Mouse (Mus musculus) CH12.LX (cell line): Measurements from ENCODE around the gene Plce1. TPM values are rescaled to one million over a fixed set of nuclear protein-coding genes. Genes with fewer than 3 reads are reported as not detected.

Experiments
- DNase-seq: peaks from one replicate; pipeline ENCODE4 v3.0.0-alpha.2; 2013; ENCODE audit errors: extremely low read depth
- H3K27ac ChIP-seq: 2 replicates; pipeline ENCODE4 v1.5.1; 2012; ENCODE audit warnings: low read depth, mild to moderate bottlenecking, control low read depth, moderate library complexity; ENCODE audit not compliant: insufficient read depth
- H3K27me3 ChIP-seq: replicated peaks from 2 replicates; pipeline ENCODE3; 2012; ENCODE audit warnings: inconsistent platforms
- H3K36me3 ChIP-seq, 2 experiments: replicated peaks in 1 of 2; 2 replicates each; pipeline versions ENCODE3 to v1.6.1; 2012; ENCODE audit warnings: inconsistent platforms in 1 of 2, low read length in 1 of 2, mild to moderate bottlenecking in 1 of 2, mixed read lengths in 1 of 2, moderate library complexity in 1 of 2; ENCODE audit not compliant: control insufficient read depth in 1 of 2, insufficient read depth in 1 of 2
- H3K4me1 ChIP-seq, 2 experiments: 2 replicates each; pipeline ENCODE4 v1.6.1; 2012; ENCODE audit warnings: inconsistent platforms in 1 of 2, moderate library complexity in 1 of 2; ENCODE audit not compliant: insufficient read depth in 2 of 2, control insufficient read depth in 1 of 2
- H3K4me2 ChIP-seq: 2 replicates; pipeline ENCODE4 v1.6.1; 2012; ENCODE audit warnings: low read depth, mild to moderate bottlenecking, control low read depth; ENCODE audit not compliant: poor library complexity, insufficient read depth, severe bottlenecking
- H3K4me3 ChIP-seq, 3 experiments: fragments of 150-350 bp in 1 of 3; sonication (generic) in 1 of 3; replicated peaks in 1 of 3; 2 replicates each; pipeline versions ENCODE3 to v1.5.1; 2011 to 2012; ENCODE audit warnings: low read depth in 2 of 3, low read length in 2 of 3, mild to moderate bottlenecking in 2 of 3, moderate library complexity in 2 of 3, control low read depth in 1 of 3, improper control_type of control experiment in 1 of 3, inconsistent platforms in 1 of 3, mixed read lengths in 1 of 3; ENCODE audit not compliant: poor library complexity in 1 of 3
- H3K79me2 ChIP-seq: replicated peaks from 2 replicates; pipeline ENCODE4 v1.6.1; 2012; ENCODE audit warnings: mild to moderate bottlenecking, moderate library complexity; ENCODE audit not compliant: control insufficient read depth, poor library complexity, insufficient read depth, severe bottlenecking; ENCODE audit errors: extremely low read depth
- H3K9ac ChIP-seq: 2 replicates; pipeline ENCODE4 v1.6.1; 2012; ENCODE audit warnings: low read depth, mild to moderate bottlenecking, control low read depth, moderate library complexity; ENCODE audit not compliant: insufficient read depth
- H3K9me3 ChIP-seq: replicated peaks from 2 replicates; pipeline ENCODE3; 2012; ENCODE audit warnings: low read length, inconsistent platforms, mixed read lengths
- ETS1 ChIP-seq: conservative IDR thresholded peaks from 2 replicates; pipeline ENCODE4 v1.6.1; 2012; ENCODE audit warnings: low read depth, mild to moderate bottlenecking, inconsistent platforms, low read length, improper control_type of control experiment, moderate library complexity
- IRF4 ChIP-seq: IDR thresholded peaks from 2 replicates; pipeline ENCODE4 v1.6.1; 2014; ENCODE audit warnings: low read depth, mild to moderate bottlenecking, inconsistent platforms, low read length, improper control_type of control experiment
- MAFK ChIP-seq: IDR thresholded peaks from 2 replicates; pipeline ENCODE4 v1.6.1; 2011; ENCODE audit warnings: low read length, improper control_type of control experiment; ENCODE audit not compliant: insufficient replicate concordance
- MAX ChIP-seq: IDR thresholded peaks from 2 replicates; pipeline ENCODE4 v1.6.1; 2011; ENCODE audit warnings: low read length, improper control_type of control experiment
- MAZ ChIP-seq: IDR thresholded peaks from 2 replicates; pipeline ENCODE4 v1.6.1; 2012; ENCODE audit warnings: low read depth, mild to moderate bottlenecking, inconsistent platforms, low read length, improper control_type of control experiment, moderate library complexity
- NELFE ChIP-seq: IDR thresholded peaks from 2 replicates; pipeline ENCODE4 v1.6.1; 2011; ENCODE audit warnings: low read depth, low read length, improper control_type of control experiment
- NRF1 ChIP-seq: IDR thresholded peaks from 2 replicates; pipeline ENCODE4 v1.6.1; 2014; ENCODE audit warnings: low read depth, mild to moderate bottlenecking, inconsistent platforms, low read length, improper control_type of control experiment, moderate library complexity
- RCOR1 ChIP-seq: conservative IDR thresholded peaks from 2 replicates; pipeline ENCODE4 v1.6.1; 2012; ENCODE audit warnings: low read depth, mild to moderate bottlenecking, inconsistent platforms, low read length, improper control_type of control experiment
- SMC3 ChIP-seq: IDR thresholded peaks from 2 replicates; pipeline ENCODE4 v1.6.1; 2011; ENCODE audit warnings: low read depth, low read length, improper control_type of control experiment
- TCF12 ChIP-seq: IDR thresholded peaks from 2 replicates; pipeline ENCODE4 v1.6.1; 2014; ENCODE audit warnings: low read depth, mild to moderate bottlenecking, inconsistent platforms, low read length, improper control_type of control experiment
- UBTF ChIP-seq: IDR thresholded peaks from 2 replicates; pipeline ENCODE4 v1.6.1; 2012; ENCODE audit warnings: low read depth, mild to moderate bottlenecking, inconsistent platforms, low read length, improper control_type of control experiment, moderate library complexity
- USF1 ChIP-seq: IDR thresholded peaks from 2 replicates; pipeline ENCODE4 v1.6.1; 2014; ENCODE audit warnings: low read depth, mild to moderate bottlenecking, inconsistent platforms, low read length, improper control_type of control experiment
- ZC3H11A ChIP-seq: IDR thresholded peaks from 2 replicates; pipeline ENCODE4 v1.6.1; 2012; ENCODE audit warnings: low read depth, mild to moderate bottlenecking, inconsistent platforms, low read length, improper control_type of control experiment
- ZKSCAN1 ChIP-seq: IDR thresholded peaks from 2 replicates; pipeline ENCODE4 v1.6.1; 2012; ENCODE audit warnings: low read depth, inconsistent platforms, low read length, improper control_type of control experiment, borderline replicate concordance
- dilution Hi-C: fragments of 300-500 bp; cut with MboI; formaldehyde crosslinking; loops from 2 replicates; pipeline ENCODE4 v1.14.3; 2020; ENCODE audit warnings: low sequenced_read_pairs; ENCODE audit not compliant: extremely low pct_unique_long_range_greater_than_20kb, extremely low pct_ligation_motif_present
- in situ Hi-C: fragments of 300-500 bp; cut with MboI; formaldehyde crosslinking; loops from 3 replicates; pipeline ENCODE4 v1.14.3; 2019; ENCODE audit warnings: low sequenced_read_pairs, low pct_ligation_motif_present, low pct_unique_long_range_greater_than_20kb, mixed read lengths
- polyA plus RNA-seq: library from polyadenylated mRNA; unstranded; fragments of >175 nt; gene quantifications from 2 replicates; pipeline ENCODE4 v1.2.1, GENCODE M21; 2012; ENCODE audit warnings: low read depth; ENCODE audit not compliant: insufficient read length
- total RNA-seq, 2 experiments: library from RNA; depleted of rRNA; stranded (reverse); fragments of 300-350 nt in 1 of 2; fragments of >200 nt in 1 of 2; gene quantifications; 2 replicates each; pipeline ENCODE4 v1.2.3; 2012 to 2014

Gene Plce1
- total and polyA plus RNA-seq, 3 experiments, result under 0.01 to 0.13 (median 0.05) TPM

DNA sequence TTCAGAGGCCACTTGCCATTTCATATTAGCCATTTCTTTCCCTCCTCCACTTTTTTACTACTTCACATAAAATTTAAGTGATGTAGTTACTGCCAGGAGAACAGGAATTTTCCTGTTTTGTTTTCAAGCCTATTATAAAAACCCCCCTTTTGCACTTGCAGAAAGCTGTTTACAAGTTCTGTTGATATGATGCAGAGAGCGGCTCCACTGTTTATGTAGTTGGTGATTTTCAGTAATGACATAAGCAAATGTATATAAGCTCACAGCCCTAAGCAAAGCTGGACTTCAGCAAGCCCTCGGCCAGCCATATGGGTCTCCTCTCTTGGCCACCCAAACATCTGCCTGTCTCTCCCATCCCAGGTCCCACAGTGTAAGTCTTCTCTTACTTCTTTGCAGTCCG is 59.6 kb downstream of the Plce1 start:
- no peaks in the 10 kb centered on the region for H3K36me3 ChIP-seq
- H3K4me3 ChIP-seq, result no peak overlapping the region
- dilution Hi-C loops (no loop called here), in situ Hi-C loops (no loop called here)
- no peak overlapping the region for H3K27ac ChIP-seq
- H3K27me3 ChIP-seq, result no peaks in the 10 kb centered on the region
- no peak overlapping the region for H3K4me2 ChIP-seq
- no peak for DNase-seq
- H3K9ac ChIP-seq, result no peak overlapping the region
- TF ChIP-seq MAX (no peak), SMC3 (no peak), ETS1 (no peak), UBTF (no peak), ZC3H11A (no peak), ZKSCAN1 (no peak), NRF1 (no peak), RCOR1 (no peak), NELFE (no peak), USF1 (no peak)
- no peaks in the 10 kb centered on the region for H3K4me1 ChIP-seq
- H3K9me3 ChIP-seq, result no peaks in the 10 kb centered on the region
- no peaks in the 10 kb centered on the region for H3K79me2 ChIP-seq

DNA sequence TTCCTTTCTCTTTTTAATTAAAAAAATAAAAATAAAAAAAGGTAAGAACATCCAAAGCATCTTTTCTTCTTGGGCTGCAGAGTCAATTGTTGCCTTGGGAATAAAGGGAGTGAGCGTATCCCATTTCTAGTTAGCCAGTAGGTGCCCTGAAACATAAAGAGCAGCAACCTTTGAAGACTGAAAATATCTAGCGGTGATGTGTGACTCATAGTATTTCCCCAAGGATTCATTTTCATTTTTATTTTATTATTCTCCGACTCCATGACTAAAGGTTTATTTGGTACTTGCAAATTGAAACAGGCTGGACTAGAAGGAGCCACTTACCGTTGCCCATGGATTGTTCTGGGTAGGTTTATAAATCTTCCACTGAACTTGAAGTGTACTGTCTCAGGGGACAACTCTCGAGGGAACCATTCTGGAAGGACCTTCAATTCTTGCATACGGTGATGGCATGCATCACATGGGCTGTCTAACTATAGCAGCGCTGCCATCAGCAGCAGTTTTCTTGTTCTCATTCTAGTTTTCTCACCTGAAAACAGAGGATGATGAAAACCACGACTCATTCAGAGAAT is 68.7 kb downstream of the Plce1 start:
- no peak for DNase-seq
- Histone ChIP-seq H3K9me3 (no peaks in the 10 kb centered on the region), H3K9ac (no peak overlapping the region), H3K4me3 (no peak overlapping the region), H3K4me2 (no peak overlapping the region), H3K4me1 (0 out of 4 replicates have a peak, but pooled peaks cover 0 to 4% of the 10 kb centered on the region in 2 experiments), H3K27ac (no peak overlapping the region), H3K36me3 (no peaks in the 10 kb centered on the region), H3K79me2 (no peaks in the 10 kb centered on the region), H3K27me3 (no peaks in the 10 kb centered on the region)
- dilution Hi-C loops, result no loop called here
- in situ Hi-C loops, result loop anchor here (25.0 kb wide), 1 partner anchor 213 kb away; no protein-coding TSS in a partner anchor
- TF ChIP-seq MAFK (no peak), MAZ (no peak), TCF12 (no peak), NRF1 (no peak), IRF4 (no peak)
